Mouse (Mus musculus): ENCODE measurements around the gene Setx. TPM values are rescaled to one million over a fixed set of nuclear protein-coding genes. Genes with fewer than 3 reads are reported as not detected.

The Setx gene
- total RNA-seq, 2 experiments from 2014 or later = 31.6 to 35.3 TPM

DNA sequence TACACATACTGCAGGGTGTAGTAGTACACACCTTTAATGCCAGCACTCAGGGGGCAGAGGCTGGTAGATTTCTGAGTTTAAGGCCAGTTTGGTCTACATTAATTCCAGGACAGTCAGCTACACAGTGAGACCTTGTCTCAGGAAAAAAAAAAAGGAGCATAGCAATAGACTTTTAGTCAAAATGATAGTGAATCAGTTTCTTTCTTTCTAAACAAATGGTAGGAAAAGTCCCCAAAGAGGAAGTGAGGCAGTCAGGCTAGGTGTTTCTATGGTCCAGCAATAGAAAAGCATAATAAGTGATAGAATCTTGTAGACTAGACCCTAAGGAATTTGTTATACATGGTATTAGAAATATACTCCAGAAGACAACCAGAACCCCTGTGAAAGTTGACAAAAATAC, 11.2 kb downstream of the Setx start:
- no peak for DNase-seq

DNA sequence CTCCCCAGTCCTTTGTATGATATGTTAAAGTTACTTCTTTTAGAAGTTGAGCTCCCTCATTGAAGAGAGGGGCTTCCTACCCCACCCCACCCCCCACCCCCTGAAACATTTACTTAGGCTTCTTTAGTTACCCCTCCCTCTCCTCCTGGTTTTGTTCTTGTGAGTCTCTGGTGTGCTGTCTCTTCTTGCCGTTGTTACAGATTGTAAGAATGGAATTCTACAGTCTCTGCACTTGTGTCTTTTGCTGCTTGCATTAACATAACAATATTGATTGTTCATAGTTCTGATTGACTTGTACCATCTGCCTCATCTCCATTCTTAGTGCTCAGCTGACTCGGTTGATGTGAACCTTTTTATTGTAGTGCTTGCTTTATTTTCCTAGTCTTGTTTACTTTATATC, 28.0 kb downstream of the Setx start:
- no peak for DNase-seq

DNA sequence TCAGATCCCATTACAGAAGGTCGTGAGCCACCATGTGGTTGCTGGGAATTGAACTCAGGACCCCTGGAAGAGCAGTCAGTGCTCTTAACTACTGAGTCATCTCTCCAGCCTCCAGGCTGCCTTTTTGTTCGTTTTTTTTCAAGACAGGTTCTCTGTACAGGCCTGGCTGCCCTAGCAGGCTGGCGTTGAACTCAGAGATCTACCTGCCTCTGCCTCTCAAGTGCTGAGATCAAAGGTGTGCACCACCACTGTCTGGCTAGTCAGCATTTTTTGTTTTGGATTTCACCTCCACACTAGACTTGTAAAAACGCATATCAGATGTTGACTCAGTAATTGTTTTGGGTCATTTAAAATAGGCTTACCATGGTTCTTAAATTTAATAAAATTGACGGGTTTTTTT, 44.1 kb downstream of the Setx start:
- no peak for DNase-seq

DNA sequence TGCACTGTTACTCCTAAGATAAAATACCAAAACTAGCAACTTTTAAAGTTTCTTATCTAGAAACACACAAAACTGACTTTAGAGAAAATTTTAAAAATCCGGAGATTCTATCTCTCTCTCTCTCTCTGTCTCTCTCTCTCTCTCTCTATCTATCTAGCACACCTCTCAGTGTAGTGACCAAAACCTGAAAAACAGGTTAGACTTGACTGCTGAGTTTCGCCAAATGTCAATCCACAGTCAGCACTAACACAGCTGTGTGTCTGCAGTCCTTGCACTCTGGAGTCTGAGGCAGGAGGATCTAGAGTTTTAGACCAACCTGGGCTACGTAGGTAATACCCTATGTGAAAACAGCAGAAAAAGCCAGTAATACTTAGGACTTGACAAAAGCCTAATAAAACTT, 50.9 kb downstream of the Setx start:
- no peak for DNase-seq

DNA sequence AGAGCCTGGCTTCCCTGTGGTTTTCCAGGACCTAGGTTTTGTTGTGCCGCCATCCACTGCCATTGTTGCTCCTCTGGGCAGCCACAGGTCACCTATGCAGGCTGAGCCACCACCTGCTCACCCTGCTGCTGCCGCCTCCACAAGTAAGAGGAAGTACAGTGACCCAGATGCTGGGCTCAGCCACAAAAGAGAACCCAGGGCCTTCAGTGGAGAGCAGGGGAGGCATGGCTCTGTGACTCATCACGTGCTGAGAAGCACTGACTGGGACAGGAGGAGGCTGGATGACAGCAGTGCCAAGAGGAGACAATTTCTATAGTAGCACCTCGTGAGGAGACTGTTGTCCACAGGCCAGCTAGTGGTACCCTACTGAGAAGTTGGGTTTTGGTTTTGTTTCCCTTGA, 55.8 kb downstream of the Setx start:
- peak in 1 of 2 experiments; percentile 35 for DNase-seq

DNA sequence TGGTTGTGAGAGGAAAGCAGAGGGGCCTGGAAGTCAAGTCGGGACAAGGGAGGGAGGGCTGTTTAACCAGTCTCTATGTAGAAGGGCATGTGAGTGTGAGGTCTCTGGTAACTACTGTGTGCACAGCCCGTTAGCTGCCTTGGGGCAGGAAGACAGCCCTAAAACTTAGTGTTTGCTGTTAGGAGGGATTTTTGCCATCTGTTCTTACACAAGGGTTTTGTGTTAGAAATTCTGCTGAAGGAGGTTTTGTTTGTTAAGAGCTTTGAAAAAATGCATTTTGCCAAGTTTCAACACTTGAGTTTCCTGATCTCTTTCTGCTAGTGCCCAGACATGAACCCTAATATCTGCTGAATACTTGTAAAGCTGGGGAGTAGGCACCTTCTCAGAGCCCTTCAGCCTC, 57.1 kb downstream of the Setx start:
- no peak for DNase-seq

DNA sequence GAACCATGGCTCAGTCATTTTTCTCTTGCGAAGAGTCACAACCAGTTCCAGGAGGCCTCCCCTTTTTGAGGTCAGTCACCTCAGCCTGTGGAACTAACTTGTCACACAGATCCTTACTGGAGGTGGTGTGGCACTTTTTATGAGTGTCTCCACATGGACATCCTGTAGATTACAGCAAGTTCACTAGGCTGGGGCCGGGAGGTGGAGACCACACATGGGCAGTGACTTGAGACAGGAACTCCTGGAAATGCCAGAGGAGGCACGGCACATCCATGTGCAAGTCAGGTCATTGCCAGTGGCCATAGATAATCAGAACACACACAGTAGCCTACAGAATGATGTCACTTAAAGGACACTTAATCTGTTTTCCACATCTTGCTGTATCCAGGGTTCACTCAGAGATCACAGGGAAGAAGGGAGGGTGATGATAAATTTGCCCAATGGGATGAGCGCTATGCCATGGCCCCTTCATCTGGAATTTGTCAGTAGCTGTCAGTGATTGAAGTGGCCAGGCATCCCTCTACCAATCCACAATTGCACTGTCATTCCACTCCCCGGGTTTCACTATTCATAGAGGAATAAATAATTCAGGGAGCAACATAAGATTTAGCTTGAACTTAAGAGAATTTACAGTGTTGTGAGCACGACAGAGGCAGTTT, 59.4 kb downstream of the Setx start:
- no peak for DNase-seq

DNA sequence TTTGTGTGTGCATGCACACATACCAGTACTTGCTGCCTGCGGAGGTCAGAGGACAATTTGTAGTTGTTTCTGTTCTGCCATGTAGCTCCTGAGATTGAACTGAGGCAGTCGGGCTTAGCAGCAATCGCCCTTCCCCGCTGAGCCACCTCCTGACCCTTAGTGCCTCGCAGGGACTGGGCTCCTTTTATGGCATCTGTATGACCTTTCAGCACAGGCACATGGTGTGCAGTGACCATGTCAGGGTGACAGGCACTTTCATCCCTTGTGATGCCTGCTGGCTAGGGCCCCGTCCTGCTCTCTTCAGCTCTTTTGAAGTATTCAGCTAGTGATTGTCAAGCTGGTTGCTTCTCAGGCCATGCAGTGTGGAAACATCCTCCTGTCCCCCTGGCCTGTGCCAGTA, 62.2 kb downstream of the Setx start:
- peak; percentile 24 to 35 for DNase-seq

DNA sequence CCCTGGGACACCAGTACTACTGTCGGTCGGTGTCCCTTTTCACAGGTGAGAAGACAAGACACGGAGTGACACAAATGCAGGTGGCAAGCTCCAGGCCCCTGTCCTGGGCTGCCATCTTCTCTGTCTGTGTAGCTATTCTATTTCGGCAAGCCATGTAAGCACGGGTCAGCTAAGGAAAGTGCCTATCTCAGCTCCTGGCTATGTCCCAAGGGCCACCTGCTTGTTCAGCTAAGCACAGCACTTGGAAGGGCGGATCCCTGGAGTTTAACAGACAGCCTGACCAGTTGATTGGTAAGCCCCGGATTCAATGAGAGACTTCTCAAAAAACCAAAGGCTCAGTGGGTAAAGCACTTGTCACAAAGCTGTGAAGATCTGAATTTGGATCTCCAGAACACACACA, 66.4 kb downstream of the Setx start:
- DNase-seq = no peak

DNA sequence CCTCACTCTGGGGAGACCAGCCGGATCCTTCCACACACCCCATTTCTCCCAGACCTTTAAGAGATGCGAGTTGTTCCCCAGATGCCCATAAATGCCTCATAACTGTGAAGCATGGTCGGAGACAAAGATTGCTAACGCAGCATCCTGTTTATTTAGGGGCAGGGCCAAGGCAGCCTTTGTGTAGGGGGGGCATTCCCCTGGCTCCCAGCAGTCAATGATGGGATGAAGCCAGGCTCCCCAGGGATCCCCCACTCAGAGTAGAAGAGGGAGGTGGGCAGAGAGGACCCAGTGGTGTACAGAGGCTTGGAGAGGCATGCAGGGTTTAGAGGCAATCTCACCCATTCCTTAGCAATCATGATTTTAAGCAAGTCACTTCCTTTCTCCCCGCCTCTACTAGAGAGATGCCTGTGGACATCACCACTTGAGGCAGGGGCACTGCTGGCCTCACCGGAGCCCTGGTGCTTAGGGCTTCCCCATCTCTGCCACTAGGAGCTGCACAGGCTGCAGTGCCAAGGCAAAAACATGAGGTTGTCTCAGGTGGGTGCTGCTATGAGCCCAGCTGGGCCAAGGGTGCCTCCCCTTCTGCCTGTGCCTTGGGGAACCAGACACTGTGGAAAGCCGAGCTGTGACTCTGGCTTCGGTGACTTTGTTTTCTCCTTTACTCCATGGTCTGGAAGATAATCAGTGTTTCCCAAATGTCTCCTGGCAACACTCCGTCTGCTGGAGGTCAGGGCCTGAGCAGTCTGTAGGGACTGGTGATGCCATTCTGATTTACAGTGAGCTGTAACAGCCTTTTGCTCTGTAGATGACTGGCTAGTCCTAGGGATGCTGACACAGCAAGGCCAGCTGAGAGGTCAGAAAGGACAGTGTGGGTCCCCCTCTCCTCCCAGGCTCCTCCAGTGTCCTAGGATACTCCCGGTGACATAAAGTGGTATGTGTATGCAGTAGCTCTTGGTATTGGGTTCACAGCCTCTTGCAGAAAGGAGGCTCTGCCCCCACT, 67.5 kb downstream of the Setx start:
- no peak for DNase-seq

DNA sequence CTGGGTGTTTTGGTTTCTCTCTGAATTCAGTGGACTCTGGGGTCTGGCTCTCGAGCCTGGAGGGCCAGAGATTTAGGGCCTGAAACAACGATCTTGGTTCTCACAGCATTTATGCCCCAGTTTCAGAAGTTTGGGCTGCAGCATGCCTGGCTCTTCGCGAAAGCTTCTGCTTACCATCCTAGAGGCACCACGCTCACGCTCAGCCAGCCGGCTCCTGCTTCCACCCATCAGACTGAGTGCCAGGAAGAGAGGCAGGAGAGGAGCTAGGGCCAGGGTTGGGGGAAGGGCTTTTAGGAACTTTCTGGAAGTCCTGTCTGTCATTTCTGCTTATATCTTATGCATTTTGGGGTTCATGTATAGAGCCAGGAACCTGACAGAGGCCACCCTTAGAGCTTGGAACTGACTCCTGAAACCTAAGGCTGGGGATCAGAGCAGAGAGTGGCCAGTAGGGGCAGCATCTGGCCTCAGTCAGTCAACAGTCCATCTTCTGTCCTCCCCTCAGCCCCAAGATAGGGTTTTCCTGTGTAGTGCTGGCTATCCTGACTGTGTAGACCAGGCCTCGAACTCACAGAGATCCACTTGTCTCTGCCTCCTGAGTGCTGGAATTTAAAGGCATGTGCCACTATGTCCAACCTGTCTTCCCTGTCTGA, 68.8 kb downstream of the Setx start:
- DNase-seq = no peak

DNA sequence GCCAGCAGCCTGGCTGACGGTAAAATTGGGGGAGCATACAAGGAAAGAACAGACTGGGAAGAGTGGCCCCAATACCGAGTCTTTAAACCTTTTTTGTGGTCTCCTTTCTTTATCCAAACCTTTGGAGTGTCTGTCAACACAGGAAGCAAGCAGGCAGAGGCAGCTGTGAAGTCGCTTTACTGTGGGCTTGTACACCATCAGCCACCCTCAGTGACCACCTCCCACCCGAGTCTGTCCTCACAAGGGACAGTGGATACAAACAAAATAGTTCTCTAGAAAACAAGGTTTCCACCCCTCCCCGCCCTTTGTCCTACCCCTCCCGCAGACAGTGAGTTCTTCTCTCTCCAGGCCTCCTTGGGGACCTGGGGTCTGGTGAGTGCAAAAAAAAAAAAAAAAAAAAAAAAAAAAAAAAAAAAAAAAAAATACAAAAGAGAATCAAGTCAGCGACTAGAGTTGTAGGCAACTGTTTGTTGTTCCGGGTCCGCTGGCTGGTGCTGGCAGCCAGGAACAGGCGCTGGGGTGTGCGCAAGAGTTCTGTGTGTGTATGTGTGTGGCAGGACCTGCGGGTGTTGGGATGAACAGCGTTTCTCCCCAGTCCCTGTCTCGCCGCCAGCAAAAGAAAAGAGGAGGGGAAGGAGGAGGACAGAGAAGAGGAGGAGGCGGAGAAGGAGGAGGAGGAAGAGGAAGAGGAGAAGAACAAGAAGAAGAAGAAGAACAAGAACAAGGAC, 70.0 kb downstream of the Setx start:
- no peak for DNase-seq

DNA sequence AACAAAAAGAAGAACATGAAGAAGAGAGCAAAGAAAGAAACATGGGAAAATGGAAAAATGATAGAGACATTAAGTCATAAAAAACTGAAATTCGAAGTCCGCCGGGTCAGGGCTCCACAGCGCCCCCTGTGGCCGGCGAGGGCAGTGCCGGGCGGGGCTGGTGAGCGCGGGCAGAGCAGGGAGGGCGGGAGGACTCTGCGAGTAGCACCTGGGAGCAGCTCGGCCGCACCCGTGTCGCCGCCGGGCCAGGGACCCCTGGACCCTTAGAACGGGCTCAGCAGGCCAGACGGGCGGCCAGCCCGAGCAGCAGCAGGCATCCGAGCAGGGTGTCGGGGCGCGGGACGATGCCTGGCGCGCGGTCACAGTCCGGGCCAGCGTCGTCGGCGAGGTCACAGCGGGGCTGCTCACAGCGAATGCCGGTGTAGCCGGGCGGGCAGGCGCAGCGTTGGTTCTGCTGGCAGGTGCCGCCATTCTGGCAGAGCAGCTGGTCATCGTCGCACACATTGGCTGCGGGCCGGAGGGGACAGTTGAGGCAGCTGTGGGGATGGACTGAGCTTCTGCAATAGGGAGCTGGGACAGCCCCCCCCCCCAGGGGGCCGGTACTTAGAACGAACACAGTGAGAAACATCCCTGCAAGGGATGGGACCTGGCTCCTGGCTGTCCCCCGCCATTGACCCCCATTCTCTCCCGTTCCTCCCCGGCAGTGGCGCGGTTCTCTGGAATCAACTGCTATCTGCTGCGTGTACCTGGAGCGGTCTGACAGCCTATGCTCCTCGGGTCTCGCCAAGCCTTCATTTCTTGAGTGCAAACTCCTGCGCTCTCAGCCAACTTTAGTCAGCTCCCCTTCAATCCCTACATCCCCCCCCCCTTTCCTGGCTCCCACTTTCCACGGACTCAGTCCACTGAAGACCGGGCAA, 70.8 kb downstream of the Setx start:
- peak; percentile 86 to 91 for DNase-seq

DNA sequence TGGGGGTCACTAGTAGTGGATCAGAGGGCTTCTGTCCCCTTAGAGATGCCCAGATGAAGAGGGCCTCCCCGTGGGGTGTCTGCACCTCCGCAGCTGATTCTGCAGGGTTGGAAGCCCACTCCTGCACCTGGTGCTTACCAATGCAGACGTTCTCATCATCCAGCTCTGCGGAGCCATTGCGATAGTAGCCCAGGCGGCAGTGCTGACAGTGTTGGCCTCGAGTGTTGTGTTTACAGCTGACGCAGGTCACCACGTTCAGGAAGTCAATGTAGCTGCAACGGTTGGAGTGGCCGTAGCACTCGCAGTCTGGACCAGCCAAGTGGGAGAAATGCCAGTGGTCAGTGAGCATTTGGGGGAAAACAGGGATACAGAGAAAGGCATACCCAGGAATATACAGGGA, 72.9 kb downstream of the Setx start:
- no peak for DNase-seq

DNA sequence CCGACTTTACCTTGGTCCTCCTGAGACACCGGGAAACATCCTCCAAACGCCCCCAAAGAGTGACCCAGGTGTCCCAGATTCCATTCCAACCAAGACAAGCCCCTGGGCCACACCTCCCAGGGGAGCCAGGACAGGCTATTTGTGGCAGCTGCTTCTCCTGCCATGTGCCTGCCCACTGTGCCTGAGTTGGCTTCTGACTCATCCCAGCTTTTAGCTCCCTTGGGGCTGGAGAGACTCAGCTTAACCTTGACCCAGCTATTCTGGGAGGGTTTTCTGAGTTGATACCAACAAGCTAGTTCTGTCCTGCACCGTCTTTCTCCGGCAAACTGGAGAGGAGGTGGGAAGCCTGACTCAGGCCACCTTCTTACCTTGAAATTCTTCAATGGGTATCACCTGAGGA, 74.5 kb downstream of the Setx start:
- DNase-seq = peak; percentile 72 to 79

DNA sequence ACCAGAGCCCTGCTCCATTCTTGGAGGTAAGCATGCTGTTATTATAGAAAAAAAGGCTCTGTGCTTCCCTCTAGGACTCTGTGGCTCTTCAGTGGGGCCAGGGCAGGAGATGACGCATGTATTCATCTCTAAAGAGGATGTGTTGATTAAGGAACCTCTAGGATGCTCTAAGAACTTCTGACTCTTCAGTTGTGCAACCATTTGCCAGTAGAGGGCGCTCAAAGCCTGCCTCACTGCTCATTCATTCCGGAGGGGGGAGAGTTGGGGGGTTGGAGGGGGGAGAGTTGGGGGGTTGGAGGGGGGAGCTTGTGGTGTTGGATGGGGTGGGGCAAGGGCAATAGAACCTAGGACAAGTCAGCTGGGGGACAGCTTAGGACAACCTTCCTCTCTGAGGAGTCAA, 75.9 kb downstream of the Setx start:
- peak; percentile 56 to 72 for DNase-seq

DNA sequence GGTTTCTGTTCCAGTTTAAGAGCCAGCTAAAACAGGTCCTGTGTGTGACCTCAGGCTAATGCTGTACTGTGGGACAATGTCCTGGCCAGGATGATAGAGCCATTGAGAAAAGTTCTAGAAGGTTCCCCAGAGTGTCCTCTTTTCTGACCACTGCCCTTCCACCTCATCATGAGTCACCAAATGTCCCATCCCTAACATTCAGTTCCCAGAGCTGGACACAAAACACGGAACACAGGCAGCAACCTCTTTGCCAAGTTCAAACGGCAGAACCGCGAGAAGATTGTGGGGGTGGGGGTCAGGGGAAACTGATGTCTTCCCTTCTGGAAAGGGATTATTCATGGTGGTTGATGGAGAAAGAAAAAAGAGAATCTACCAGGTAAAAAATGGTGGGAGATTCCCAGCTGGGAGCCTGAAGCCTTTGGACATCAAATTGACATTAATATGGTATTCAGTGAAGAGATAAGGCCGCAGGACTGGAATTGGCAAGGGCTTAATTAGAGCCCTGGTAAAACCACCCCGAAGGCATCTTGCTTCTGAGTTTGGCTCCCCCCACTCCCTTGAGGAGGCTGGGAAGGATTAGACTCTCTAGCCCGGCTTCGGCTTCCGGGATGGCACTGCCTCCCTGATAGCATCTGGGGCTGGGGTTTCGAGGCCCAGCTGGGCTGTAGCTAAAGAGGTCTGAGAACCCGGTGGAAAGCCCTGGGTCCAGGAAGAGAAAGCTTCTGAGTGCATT, 77.4 kb downstream of the Setx start:
- DNase-seq = peak; percentile 34 to 48

DNA sequence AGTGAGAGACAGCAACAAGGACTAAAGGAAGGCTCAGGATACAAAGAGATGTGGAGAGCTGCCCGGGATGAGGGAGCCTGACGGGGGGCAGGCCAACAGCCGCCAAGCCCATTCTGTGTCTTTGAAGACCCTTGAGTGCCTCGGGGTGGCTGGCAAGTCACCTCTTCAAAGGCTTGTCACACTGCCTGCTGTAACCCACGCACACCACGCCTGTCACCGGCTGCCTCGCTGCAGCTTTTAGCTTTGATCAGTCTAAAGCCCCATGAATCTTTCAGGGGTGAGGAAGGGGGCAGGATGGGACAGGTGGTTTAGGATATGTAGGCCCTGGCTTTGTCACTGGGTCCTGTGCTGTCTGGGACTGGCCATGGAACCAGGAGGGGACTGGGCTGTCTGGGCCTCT, 82.2 kb downstream of the Setx start:
- DNase-seq = no peak

DNA sequence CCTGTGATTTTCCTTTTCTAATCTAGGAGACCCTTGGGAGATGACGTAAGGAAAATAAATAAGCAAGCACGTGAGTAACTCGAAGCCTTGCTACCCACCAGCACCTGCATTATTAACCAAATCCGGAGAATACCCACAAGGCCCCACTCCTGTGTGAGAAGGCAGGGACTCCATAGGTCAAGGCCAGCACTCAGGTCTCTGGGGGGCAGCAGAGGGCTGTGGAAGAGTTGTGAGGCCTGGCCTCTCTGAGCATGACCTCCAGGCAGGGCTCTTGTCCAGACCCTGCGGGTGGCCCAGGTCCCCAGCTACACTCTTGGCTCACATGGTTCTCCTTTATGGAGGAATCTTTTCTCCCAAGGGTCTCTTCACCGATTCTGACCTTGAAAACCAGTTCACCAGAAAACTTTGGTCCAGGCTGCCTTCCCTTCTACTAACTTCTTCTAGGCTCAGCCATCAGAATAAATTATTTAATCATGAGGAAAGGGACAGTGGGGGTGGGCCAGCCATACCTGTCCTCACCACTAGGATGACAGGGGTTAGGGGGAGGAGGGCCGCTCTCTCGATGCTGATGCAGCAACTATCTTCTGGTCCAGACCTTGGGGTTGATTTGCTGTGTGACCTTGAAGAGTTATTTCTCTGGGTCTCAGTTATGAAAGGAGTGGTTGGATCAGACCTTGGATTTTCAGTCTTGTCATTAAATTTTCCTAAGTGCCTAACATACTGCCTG, 92.5 kb downstream of the Setx start:
- peak; percentile 55 to 67 for DNase-seq

DNA sequence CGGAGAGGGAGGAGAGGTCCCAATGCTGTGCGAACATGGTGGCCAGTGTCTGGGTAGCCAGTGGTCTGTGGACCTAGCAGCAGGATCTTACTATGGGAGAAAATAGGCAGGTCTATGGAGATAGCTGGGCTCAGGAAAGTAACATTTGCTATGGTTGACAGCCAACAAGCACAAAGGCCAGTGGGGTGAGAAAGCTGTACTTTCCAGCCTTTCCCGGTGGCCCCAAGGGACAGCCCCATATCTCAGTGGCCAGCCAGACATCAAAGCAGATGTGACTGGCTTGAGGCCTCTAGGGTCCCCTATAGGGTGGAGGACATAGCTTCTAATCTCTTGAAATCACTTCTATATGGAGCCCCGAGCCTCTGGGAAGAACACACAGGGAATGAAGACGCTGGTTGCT, 93.1 kb downstream of the Setx start:
- peak in 1 of 2 experiments; percentile 46 for DNase-seq

All from adrenal gland, postnatal 36 days (tissue).